22 mouse cellular contexts compared by ENCODE assay signal in genomic region chr10:125986443-125986842, GRCm38 (mm10). TPM values are rescaled to one million over a fixed set of nuclear protein-coding genes. Genes with fewer than 3 reads are reported as not detected.
DNase-seq lines count a peak whose midpoint lies in the region; ATAC-seq and TF ChIP-seq lines count a peak whose summit lies in the region.
"Had no signal": no experiment of that assay in that cellular context is flagged by ENCODE, and none has a peak within 500 bp of the region (broad histone marks: within the 10 kb centered on the region; RNA-seq: fewer than 3 reads in every experiment).

No protein-coding gene starts in this region.

- no peaks in the 10 kb centered on the region for H3K27me3 ChIP-seq in kidney, postnatal 0 days (ENCODE audit: insufficient read depth, low read length)
- no peaks in the 10 kb centered on the region for H3K27me3 ChIP-seq in embryonic facial prominence, embryonic 15.5 days
- no peaks in the 10 kb centered on the region for H3K27me3 ChIP-seq in stomach, embryonic 16.5 days (ENCODE audit: control insufficient read depth, insufficient read depth, low read length)
- H3K27me3 ChIP-seq in cerebellum, adult 2 months (ENCODE audit: control insufficient read depth, insufficient read depth, low read length), result no peaks in the 10 kb centered on the region
- H3K27me3 ChIP-seq: embryonic facial prominence, embryonic 12.5 days; forebrain, embryonic 15.5 days; stomach, embryonic 15.5 days had no signal

- intact Hi-C loops in heart, postnatal 36 days (cut with DNase I), result no loop called here

- H3K4me2 ChIP-seq in kidney, postnatal 0 days (ENCODE audit: low read length), result no peak overlapping the region
- H3K4me2 ChIP-seq in embryonic facial prominence, embryonic 15.5 days (replicated peaks), result no peak overlapping the region
- H3K4me2 ChIP-seq in stomach, embryonic 16.5 days (ENCODE audit: low read depth, low read length), result no peak overlapping the region
- H3K4me2 ChIP-seq: embryonic facial prominence, embryonic 12.5 days; forebrain, embryonic 15.5 days; heart, embryonic 11.5 days; liver, embryonic 11.5 days; stomach, embryonic 15.5 days had no signal

- no peak overlapping the region for H3K4me3 ChIP-seq in kidney, postnatal 0 days (replicated peaks; ENCODE audit: low read depth, low read length)
- no peak overlapping the region for H3K4me3 ChIP-seq in embryonic facial prominence, embryonic 15.5 days (replicated peaks)
- H3K4me3 ChIP-seq in stomach, embryonic 16.5 days (replicated peaks; ENCODE audit: low read length), result no peak overlapping the region
- no peak overlapping the region for H3K4me3 ChIP-seq in cerebellum, adult 2 months (replicated peaks; ENCODE audit: insufficient read depth, low read depth, low read length)
- H3K4me3 ChIP-seq: embryonic facial prominence, embryonic 12.5 days; forebrain, embryonic 15.5 days; hindbrain, embryonic 10.5 days; midbrain, embryonic 10.5 days; stomach, embryonic 15.5 days had no signal

- no peaks in the 10 kb centered on the region for H3K9me3 ChIP-seq in kidney, postnatal 0 days (replicated peaks; ENCODE audit: low read length)
- H3K9me3 ChIP-seq in embryonic facial prominence, embryonic 15.5 days (replicated peaks), result no peaks in the 10 kb centered on the region
- no peaks in the 10 kb centered on the region for H3K9me3 ChIP-seq in stomach, embryonic 16.5 days (replicated peaks; ENCODE audit: control insufficient read depth, low read length)
- H3K9me3 ChIP-seq: embryonic facial prominence, embryonic 12.5 days; forebrain, embryonic 15.5 days; hindbrain, embryonic 10.5 days; midbrain, embryonic 10.5 days; stomach, embryonic 15.5 days had no signal

- H3K9ac ChIP-seq in kidney, postnatal 0 days (ENCODE audit: low read depth, low read length), result no peak overlapping the region
- no peak overlapping the region for H3K9ac ChIP-seq in embryonic facial prominence, embryonic 15.5 days
- no peak overlapping the region for H3K9ac ChIP-seq in stomach, embryonic 16.5 days (ENCODE audit: low read length)
- H3K9ac ChIP-seq: embryonic facial prominence, embryonic 12.5 days; forebrain, embryonic 15.5 days; stomach, embryonic 15.5 days had no signal

- peak; percentile 58; the same call in 1 of the 2 replicates for ATAC-seq in kidney, postnatal 0 days (replicated peaks; ENCODE audit: low FRiP score, low read depth)
- no peak for ATAC-seq in embryonic facial prominence, embryonic 15.5 days (ENCODE audit: insufficient number of reproducible peaks, low FRiP score, low TSS enrichment, low read depth)
- ATAC-seq in stomach, embryonic 16.5 days (ENCODE audit: insufficient read depth, low FRiP score), result no peak
- ATAC-seq: forebrain, embryonic 15.5 days had no signal

- TF ChIP-seq POLR2A in cerebellum, adult 2 months (IDR thresholded peaks at IDR 0.05; ENCODE audit: borderline replicate concordance, insufficient read depth, low read length), result no peak

- H3K27ac ChIP-seq in kidney, postnatal 0 days, result no peak overlapping the region
- peak overlapping the region; percentile 71; the same call in 1 of the 2 replicates for H3K27ac ChIP-seq in embryonic facial prominence, embryonic 15.5 days (replicated peaks)
- peak overlapping the region; percentile 7; the same call in 1 of the 2 replicates for H3K27ac ChIP-seq in stomach, embryonic 16.5 days (ENCODE audit: low read length)
- no peak overlapping the region for H3K27ac ChIP-seq in cerebellum, adult 2 months (ENCODE audit: insufficient read depth, low read length)
- H3K27ac ChIP-seq: embryonic facial prominence, embryonic 12.5 days; forebrain, embryonic 15.5 days; hindbrain, embryonic 10.5 days; hindbrain, postnatal 0 days; midbrain, embryonic 10.5 days had no signal

- no peak for TF ChIP-seq CTCF in kidney, postnatal 0 days (IDR thresholded peaks at IDR 0.05; ENCODE audit: low read depth)
- no peak for TF ChIP-seq CTCF in cerebellum, adult 2 months (IDR thresholded peaks at IDR 0.05; ENCODE audit: borderline replicate concordance, insufficient read depth, low read depth, low read length)

- peak; percentile 82 for DNase-seq in heart, adult 11 months
- no peak for DNase-seq in heart, postnatal 36 days
- no peak for DNase-seq in kidney, postnatal 0 days (ENCODE audit: low spot score)
- no peak for DNase-seq in kidney, postnatal 14 days
- no peak for DNase-seq in right cerebral cortex, adult 2 months (ENCODE audit: low spot score in 2 of 2)
- DNase-seq in cerebellum, adult 2 months, result no peak
- DNase-seq: adrenal gland, postnatal 36 days; cerebellum, adult 9-11 months; lung, adult 18-20 months; lung, postnatal 10 days; right cerebral cortex, postnatal 4 days; thymus, adult 2 months had no signal

- peaks cover 25% of the 10 kb centered on the region; the same call in 1 of the 2 replicates for H3K36me3 ChIP-seq in kidney, postnatal 0 days (ENCODE audit: insufficient read depth, low read length)
- H3K36me3 ChIP-seq in embryonic facial prominence, embryonic 15.5 days, result peaks cover 15% of the 10 kb centered on the region
- H3K36me3 ChIP-seq in stomach, embryonic 16.5 days (ENCODE audit: control insufficient read depth, insufficient read depth, low read length), result no peaks in the 10 kb centered on the region
- H3K36me3 ChIP-seq: forebrain, embryonic 15.5 days had no signal

- H3K4me1 ChIP-seq in kidney, postnatal 0 days (replicated peaks; ENCODE audit: insufficient read depth, low read length), result no peaks in the 10 kb centered on the region; the same call in 1 of the 2 replicates
- peaks cover 63% of the 10 kb centered on the region for H3K4me1 ChIP-seq in embryonic facial prominence, embryonic 15.5 days
- H3K4me1 ChIP-seq in stomach, embryonic 16.5 days (ENCODE audit: control insufficient read depth, insufficient read depth, low read length), result peaks cover 35% of the 10 kb centered on the region
- no peaks in the 10 kb centered on the region for H3K4me1 ChIP-seq in cerebellum, adult 2 months (ENCODE audit: control insufficient read depth, insufficient read depth, low read length)
- H3K4me1 ChIP-seq: stomach, embryonic 15.5 days had no signal

- WGBS in kidney, postnatal 0 days, result 71% methylated on average over 9 of the region's 9 CpGs
- WGBS in embryonic facial prominence, embryonic 15.5 days, result 75% methylated on average over 9 of the region's 9 CpGs
- WGBS in stomach, embryonic 16.5 days, result 78% methylated on average over 9 of the region's 9 CpGs
- 86% methylated on average over 9 of the region's 9 CpGs for WGBS in cerebellum, adult 2 months

RNA-seq across cellular contexts. Expression of gene Lrig3, which starts 20.5 kb away (rescaled TPM):
- total RNA-seq in heart, postnatal 36 days (2021), result 1 to 10 TPM; 1.7 to 2.3 TPM
- 14.9 and 16.0 TPM in 2 replicates for polyA plus RNA-seq in kidney, postnatal 0 days (2015; fragmentation: Nextera tagmentation; extraction: Ambion mirVana)
- polyA plus RNA-seq in embryonic facial prominence, embryonic 15.5 days (2015; fragmentation: Nextera tagmentation; extraction: Ambion mirVana), result 30.5 and 32.5 TPM in 2 replicates
- polyA plus RNA-seq in stomach, embryonic 16.5 days (2015; fragmentation: Nextera tagmentation; extraction: Ambion mirVana), result 17.4 and 17.5 TPM in 2 replicates
- 3.9 and 4.4 TPM in 2 replicates for polyA plus RNA-seq in cerebellum, adult 2 months (2012; rRNA removed)

Comparison
In these comparisons a context has a peak if more than half of its experiments do, and no peak if none do; other contexts are left out.
1. H3K27ac ChIP-seq: peak in embryonic facial prominence, embryonic 15.5 days (single experiment) and stomach, embryonic 16.5 days (single experiment); none in kidney, postnatal 0 days (single experiment) and cerebellum, adult 2 months (single experiment).